Mouse (Mus musculus) midbrain, embryonic 12.5 days (tissue): ENCODE results near the gene Fntb. TPM values are rescaled to one million over a fixed set of nuclear protein-coding genes. Genes with fewer than 3 reads are reported as not detected.

Experiments
- ATAC-seq: fragments of 200-750 bp; cut with Nextera tagmentation; 2 replicates; pipeline ENCODE4 v1.8.0; 2017; ENCODE audit warnings: low read depth, moderate TSS enrichment, moderate library complexity; ENCODE audit not compliant: low FRiP score
- H3K27ac ChIP-seq: fragments of 300-500 bp; sonication (generic); replicated peaks from 2 replicates; pipeline ENCODE4 v1.5.1; 2016; ENCODE audit warnings: mild to moderate bottlenecking
- H3K27me3 ChIP-seq: fragments of 300-500 bp; sonication (generic); 2 replicates; pipeline ENCODE4 v1.6.1; 2016; ENCODE audit warnings: mild to moderate bottlenecking
- H3K36me3 ChIP-seq: fragments of 300-500 bp; sonication (generic); 2 replicates; pipeline ENCODE4 v1.6.1; 2016
- H3K4me1 ChIP-seq: fragments of 300-500 bp; sonication (generic); 2 replicates; pipeline ENCODE4 v1.6.1; 2016
- H3K4me2 ChIP-seq: fragments of 300-500 bp; sonication (generic); replicated peaks from 2 replicates; pipeline ENCODE4 v1.6.1; 2016; ENCODE audit warnings: mild to moderate bottlenecking, moderate library complexity
- H3K4me3 ChIP-seq: fragments of 300-500 bp; sonication (generic); 2 replicates; pipeline ENCODE4 v1.5.1; 2016; ENCODE audit warnings: mild to moderate bottlenecking
- H3K9ac ChIP-seq: fragments of 300-500 bp; sonication (generic); replicated peaks from 2 replicates; pipeline ENCODE4 v1.6.1; 2016; ENCODE audit warnings: mild to moderate bottlenecking, moderate library complexity
- H3K9me3 ChIP-seq: fragments of 300-500 bp; sonication (generic); 2 replicates; pipeline ENCODE4 v1.6.1; 2016; ENCODE audit warnings: mild to moderate bottlenecking
- WGBS: fragments of 180-500 bp; shearing (Covaris S2); methylation state at CpG from one replicate; pipeline ENCODE4 v1.1.7; 2016; 5-methylcytosine and 5-hydroxymethylcytosine counted together
- polyA plus RNA-seq: library from polyadenylated mRNA; unstranded; fragments of >200 nt; fragmentation: Nextera tagmentation; extraction: Ambion mirVana; gene quantifications from 2 replicates; pipeline ENCODE4 v1.2.1, GENCODE M21; 2016

The Fntb gene
- polyA plus RNA-seq, 1 experiment from 2014 or later = 36.9 TPM

DNA sequence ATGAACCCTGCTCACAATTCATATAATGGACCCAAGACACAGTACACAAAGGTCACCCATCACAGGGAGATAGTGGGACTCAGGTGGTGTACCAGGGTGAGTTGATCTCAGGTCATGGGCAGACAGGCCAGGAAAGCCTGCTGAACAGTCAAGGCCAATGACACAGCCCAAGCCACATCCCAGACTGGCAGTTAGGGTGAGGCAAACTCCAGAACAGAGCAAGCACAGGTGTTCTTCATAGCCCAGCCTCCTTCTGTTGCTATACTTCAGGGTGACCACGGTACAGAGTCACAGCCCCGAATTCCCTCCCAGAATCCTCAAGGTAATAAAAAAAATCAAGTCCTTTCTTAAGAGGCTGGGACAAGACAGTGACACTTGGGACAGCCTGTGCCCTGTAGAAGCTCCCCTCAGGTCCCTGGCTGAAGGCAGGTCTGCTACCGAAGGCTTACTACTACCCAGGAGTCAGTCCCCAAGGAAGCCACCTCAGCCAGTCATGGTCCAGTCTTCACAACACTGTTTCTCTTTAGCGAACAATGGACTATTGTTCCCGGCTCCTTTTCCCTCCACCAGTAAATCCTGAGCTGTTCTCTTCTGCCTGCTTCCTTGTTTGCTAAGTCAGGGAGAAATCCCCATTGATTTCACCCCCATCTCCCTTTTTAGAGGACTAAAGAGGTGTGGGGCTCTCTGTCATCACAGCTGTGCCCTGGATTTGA lies 32.8 kb downstream of the Fntb start:
- ATAC-seq = no peak
- WGBS = 44% methylated on average over 5 of the region's 5 CpGs
- no peak overlapping the region for H3K27ac ChIP-seq
- H3K27me3 ChIP-seq = no peaks in the 10 kb centered on the region
- no peaks in the 10 kb centered on the region for H3K9me3 ChIP-seq
- no peak overlapping the region for H3K4me3 ChIP-seq
- H3K4me1 ChIP-seq = peaks cover 2% of the 10 kb centered on the region; the same call in 1 of the 2 replicates
- no peak overlapping the region for H3K9ac ChIP-seq
- no peak overlapping the region for H3K4me2 ChIP-seq
- no peaks in the 10 kb centered on the region for H3K36me3 ChIP-seq

DNA sequence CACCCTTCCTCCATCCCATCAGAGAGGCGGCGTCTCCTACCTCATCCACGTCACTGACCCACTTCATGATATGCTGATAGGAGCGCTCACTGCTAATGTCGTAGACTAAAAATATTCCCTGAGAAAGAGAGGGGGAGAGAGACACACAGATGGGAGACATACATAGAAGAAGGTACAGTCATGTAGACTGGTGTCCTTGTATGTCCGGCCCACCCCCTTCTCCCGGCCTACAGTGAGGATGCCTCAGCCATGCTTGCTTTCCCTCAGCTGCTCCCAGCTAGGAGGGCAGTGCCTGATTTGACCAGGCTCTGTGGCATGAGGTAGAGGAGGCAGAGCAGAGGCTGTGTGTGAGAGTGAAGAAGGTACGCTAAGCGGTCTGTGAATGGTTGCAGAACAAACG lies 37.6 kb downstream of the Fntb start:
- no peak for ATAC-seq
- no peak overlapping the region for H3K27ac ChIP-seq
- no peak overlapping the region for H3K9ac ChIP-seq
- no peaks in the 10 kb centered on the region for H3K36me3 ChIP-seq
- peaks cover 2% of the 10 kb centered on the region; the same call in 1 of the 2 replicates for H3K4me1 ChIP-seq
- H3K4me2 ChIP-seq = no peak overlapping the region
- 91% methylated on average over 10 of the region's 10 CpGs for WGBS
- H3K9me3 ChIP-seq = no peaks in the 10 kb centered on the region
- H3K4me3 ChIP-seq = no peak overlapping the region
- no peaks in the 10 kb centered on the region for H3K27me3 ChIP-seq

DNA sequence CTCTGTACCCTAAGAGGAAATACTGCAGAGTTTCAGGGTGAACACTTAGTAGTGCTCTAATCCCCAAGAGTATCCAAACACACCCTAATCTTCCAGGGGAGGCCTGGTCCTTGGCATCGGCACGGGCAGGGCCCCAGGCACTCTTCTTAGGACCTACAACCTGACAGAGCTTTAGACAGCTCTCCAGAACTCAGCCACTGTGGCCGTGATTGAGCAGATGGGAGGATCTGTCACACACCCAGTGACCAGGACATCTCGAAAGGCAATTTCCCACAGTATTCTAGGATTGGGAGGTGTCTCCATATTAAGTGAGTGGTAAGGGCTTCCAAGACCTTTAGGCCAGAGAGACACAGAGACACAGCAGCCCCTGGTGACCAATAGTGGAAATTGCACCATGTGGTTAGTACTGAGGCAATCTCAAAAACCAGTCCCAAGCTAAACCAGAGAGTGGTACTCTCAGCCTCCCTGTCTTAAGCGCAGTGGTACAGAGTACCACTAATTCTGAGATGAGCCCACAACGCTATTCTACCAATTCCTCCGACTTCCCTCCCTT lies 38.4 kb downstream of the Fntb start:
- H3K36me3 ChIP-seq = no peaks in the 10 kb centered on the region
- H3K9me3 ChIP-seq = no peaks in the 10 kb centered on the region
- WGBS = 56% methylated on average over 7 of the region's 7 CpGs
- H3K9ac ChIP-seq = no peak overlapping the region
- no peak overlapping the region for H3K4me2 ChIP-seq
- H3K4me3 ChIP-seq = no peak overlapping the region
- no peaks in the 10 kb centered on the region for H3K4me1 ChIP-seq
- no peaks in the 10 kb centered on the region for H3K27me3 ChIP-seq
- H3K27ac ChIP-seq = no peak overlapping the region
- ATAC-seq = 0 out of 2 replicates have a peak, but pooled peaks have one; percentile 41

DNA sequence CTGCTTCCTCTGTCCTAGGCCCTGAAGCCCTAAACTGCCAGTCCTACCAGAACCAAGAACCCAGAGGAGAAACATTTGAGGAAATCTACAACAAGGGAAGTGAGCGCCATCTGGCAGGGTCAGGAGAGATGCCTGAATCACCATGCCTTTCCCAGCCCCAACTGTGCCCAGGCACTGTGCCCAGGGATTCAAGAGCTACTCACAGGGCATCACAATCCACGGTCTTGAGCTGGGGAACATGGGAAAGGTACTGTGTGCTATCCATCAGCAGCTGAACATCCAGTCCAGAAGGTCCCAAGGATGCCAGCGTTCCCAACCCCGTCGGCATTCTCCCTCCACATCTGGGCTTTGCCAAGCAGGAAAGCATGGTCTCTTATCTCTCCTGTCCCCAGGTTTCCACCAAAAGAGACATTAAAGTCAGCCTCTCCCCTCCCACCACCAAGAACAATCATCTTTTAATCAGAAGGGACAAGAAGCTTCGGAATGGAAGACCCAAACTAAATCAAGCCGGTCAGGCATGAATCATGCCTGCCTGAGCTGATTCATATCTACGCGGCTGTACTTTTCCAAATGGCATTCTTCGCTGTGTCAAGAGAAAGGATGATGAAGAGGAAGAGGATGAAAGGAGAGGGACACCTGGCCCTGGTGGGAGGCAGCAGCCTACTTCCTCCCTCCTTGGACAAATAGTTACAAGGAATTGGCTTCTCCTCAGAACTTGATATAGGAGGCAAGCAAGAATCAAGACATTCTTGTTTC lies 39.8 kb downstream of the Fntb start:
- no peak overlapping the region for H3K4me2 ChIP-seq
- H3K4me1 ChIP-seq = no peaks in the 10 kb centered on the region
- no peaks in the 10 kb centered on the region for H3K9me3 ChIP-seq
- no peaks in the 10 kb centered on the region for H3K36me3 ChIP-seq
- H3K27me3 ChIP-seq = no peaks in the 10 kb centered on the region
- WGBS = 90% methylated on average over 10 of the region's 10 CpGs
- no peak overlapping the region for H3K27ac ChIP-seq
- ATAC-seq = no peak
- H3K9ac ChIP-seq = no peak overlapping the region
- H3K4me3 ChIP-seq = no peak overlapping the region

DNA sequence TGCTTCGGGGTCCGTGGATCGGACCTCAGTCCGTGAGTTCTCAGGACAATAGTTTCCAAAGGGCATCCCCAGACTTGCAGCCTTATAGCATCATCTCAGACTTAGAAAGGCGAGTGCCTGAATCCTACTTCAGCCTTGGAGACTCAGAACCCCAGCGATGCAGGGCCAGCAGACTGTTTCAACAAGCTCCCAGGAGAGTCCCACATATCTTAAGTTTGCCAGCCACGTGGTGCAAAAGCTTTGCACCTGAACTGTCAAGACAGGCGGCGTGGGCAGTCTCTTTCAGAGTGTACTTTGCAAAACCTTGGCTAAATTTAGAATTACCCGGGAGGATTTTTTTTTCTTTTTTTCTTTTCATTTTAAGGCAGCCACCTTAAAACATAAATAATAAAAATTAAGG lies 42.4 kb downstream of the Fntb start:
- WGBS = 84% methylated on average over 10 of the region's 10 CpGs
- no peaks in the 10 kb centered on the region for H3K36me3 ChIP-seq

DNA sequence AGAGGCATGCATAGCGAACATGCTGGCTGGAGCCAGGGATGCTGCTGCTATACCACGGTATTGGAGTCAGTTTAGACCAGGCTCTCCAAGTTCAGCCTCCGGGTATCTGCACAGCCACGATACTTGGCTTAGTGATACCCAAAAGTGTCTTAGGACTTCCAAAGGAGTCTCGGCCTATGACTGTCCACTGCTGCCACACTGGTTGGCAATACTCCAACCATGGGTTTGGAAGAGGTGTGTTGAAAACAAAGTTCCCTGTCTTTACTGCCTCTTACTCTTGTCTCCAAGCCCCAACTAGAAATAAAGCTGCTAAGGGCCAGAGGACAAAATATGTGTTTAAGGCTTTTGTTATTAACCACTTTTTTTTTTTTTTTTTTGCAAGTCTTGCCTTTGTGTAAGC lies 45.1 kb downstream of the Fntb start:
- H3K27ac ChIP-seq = no peak overlapping the region
- no peaks in the 10 kb centered on the region for H3K36me3 ChIP-seq
- H3K9ac ChIP-seq = no peak overlapping the region
- no peaks in the 10 kb centered on the region for H3K9me3 ChIP-seq
- no peaks in the 10 kb centered on the region for H3K4me1 ChIP-seq
- H3K27me3 ChIP-seq = no peaks in the 10 kb centered on the region
- WGBS = 94% methylated on average over 5 of the region's 5 CpGs
- H3K4me2 ChIP-seq = no peak overlapping the region
- H3K4me3 ChIP-seq = no peak overlapping the region
- ATAC-seq = no peak

More for the DNA sequence above, 42.4 kb downstream of the Fntb start:
- Histone ChIP-seq H3K4me2 (no peak overlapping the region), H3K9me3 (no peaks in the 10 kb centered on the region), H3K27me3 (no peaks in the 10 kb centered on the region), H3K4me1 (no peaks in the 10 kb centered on the region), H3K4me3 (no peak overlapping the region), H3K9ac (no peak overlapping the region), H3K27ac (no peak overlapping the region)
- ATAC-seq = no peak

DNA sequence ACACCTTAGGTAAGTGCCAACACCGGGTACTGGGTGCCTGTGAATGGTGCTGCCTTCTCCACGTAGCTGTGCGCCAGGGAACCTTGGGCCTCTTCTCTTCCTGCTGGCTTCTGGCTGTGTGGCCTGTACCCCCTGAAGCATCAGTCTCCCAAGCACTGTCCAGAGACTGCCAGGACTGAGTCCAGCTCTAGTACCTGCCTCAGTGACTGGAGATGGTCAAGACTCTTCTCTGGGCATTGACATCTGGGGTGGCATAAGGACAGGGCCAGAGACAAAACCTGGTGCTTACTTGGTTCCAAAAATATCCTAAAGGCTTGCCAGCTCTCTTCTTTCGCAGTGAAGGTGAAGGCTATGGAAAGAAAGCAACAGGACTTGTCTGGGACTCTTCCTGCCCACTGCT lies 45.6 kb downstream of the Fntb start:
- 94% methylated on average over 4 of the region's 4 CpGs for WGBS
- H3K9ac ChIP-seq = no peak overlapping the region
- H3K36me3 ChIP-seq = no peaks in the 10 kb centered on the region
- ATAC-seq = no peak
- no peaks in the 10 kb centered on the region for H3K27me3 ChIP-seq
- H3K4me3 ChIP-seq = no peak overlapping the region
- H3K9me3 ChIP-seq = no peaks in the 10 kb centered on the region
- H3K27ac ChIP-seq = no peak overlapping the region
- H3K4me1 ChIP-seq = no peaks in the 10 kb centered on the region
- no peak overlapping the region for H3K4me2 ChIP-seq

DNA sequence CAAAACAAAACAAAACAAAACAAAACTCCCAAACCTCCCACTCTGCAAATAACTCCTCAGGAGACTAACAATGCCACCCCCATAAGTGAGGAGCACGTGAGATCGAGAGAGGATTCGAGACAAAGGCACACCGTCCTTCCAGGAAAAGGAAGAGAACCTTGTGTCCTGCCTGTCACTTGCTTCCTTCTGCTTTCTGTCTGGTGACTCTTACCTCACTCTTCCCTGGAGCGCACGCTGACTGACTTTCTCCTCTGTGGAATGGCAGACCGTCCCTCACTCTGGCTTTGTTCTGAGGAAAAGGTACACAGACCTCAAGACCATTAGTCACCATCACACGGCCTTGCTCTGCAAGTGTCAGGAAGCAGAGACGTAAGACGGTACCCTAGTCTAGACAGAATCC lies 48.2 kb downstream of the Fntb start:
- Histone ChIP-seq H3K9me3 (no peaks in the 10 kb centered on the region), H3K27ac (no peak overlapping the region), H3K4me1 (peaks cover 9% of the 10 kb centered on the region; the same call in 1 of the 2 replicates), H3K36me3 (no peaks in the 10 kb centered on the region), H3K9ac (no peak overlapping the region), H3K4me3 (no peak overlapping the region), H3K27me3 (0 out of 2 replicates have a peak, but pooled peaks cover 3% of the 10 kb centered on the region), H3K4me2 (no peak overlapping the region)
- no peak for ATAC-seq
- 82% methylated on average over 10 of the region's 10 CpGs for WGBS

DNA sequence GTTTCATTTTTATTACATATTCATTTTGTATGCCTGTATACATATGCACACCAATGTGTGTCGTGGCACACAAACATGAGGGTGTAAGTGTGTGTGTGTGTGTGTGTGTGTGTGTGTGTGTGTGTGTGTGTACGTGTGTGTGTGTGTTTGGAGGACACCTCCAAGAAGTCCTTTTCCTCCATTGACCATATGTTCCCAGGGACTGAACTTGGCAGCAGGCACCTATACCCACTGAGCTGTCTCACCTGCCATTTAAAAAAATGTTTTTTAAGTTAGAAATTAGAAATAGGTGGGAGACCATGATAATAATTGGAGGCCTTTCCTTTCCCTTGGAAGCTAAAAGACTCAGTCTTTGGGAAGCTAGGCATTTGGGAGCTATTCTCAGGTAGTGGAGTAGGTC lies 48.7 kb downstream of the Fntb start:
- ATAC-seq = no peak

DNA sequence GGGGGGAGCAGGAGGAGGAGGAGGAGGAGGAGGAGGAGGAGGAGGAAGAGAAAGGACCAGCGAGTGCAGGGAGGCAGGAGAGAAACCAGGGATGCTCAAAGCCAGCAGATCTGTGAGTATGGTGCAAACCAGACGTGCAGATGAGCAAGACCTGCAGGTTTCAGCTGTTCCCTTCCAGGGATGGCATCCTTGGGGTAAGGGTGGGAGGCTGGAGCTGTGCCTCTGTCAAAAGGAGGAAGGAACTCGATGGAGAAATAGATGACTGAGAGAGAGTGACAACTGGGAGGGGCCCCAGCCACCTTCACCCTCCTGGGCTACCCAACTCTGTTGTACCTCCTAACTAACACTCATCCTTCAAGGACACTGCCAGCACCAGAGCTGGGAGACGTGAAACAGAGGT lies 51.3 kb downstream of the Fntb start:
- H3K27me3 ChIP-seq = peaks cover 32% of the 10 kb centered on the region
- no peak overlapping the region for H3K27ac ChIP-seq
- 55% methylated on average over 4 of the region's 4 CpGs for WGBS
- no peak overlapping the region for H3K9ac ChIP-seq
- ATAC-seq = no peak
- no peak overlapping the region for H3K4me3 ChIP-seq
- no peaks in the 10 kb centered on the region for H3K36me3 ChIP-seq
- no peak overlapping the region for H3K4me2 ChIP-seq
- H3K4me1 ChIP-seq = peaks cover 23% of the 10 kb centered on the region
- no peaks in the 10 kb centered on the region for H3K9me3 ChIP-seq

More for the DNA sequence above, 48.7 kb downstream of the Fntb start:
- Histone ChIP-seq H3K4me3 (no peak overlapping the region), H3K9me3 (no peaks in the 10 kb centered on the region), H3K27me3 (peaks cover 9% of the 10 kb centered on the region; the same call in 1 of the 2 replicates), H3K9ac (no peak overlapping the region), H3K4me2 (no peak overlapping the region), H3K36me3 (no peaks in the 10 kb centered on the region), H3K27ac (no peak overlapping the region), H3K4me1 (peaks cover 9% of the 10 kb centered on the region; the same call in 1 of the 2 replicates)
- WGBS = 82% methylated on average over 2 of the region's 2 CpGs

DNA sequence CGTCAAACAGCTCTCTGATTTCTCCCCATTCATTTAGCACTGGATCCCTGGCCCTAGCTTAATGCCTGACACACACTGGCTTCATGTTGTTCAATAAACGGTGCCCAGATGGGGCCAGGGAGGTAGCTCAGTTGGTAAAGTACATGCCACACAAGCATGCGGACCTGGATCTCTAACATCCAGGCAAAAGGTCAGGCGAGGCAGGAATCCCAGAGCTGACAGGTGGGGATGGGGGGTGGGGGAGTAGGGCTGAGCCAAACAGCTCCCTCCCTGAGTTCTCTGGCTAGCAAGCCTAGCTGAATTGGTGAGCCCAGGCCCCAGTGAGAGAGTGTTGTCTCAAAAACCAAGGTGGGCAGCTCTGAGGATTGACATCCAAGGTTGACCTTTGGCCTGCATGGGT lies 51.8 kb downstream of the Fntb start:
- no peak overlapping the region for H3K4me3 ChIP-seq
- H3K36me3 ChIP-seq = no peaks in the 10 kb centered on the region
- H3K4me2 ChIP-seq = no peak overlapping the region
- H3K4me1 ChIP-seq = peaks cover 26% of the 10 kb centered on the region
- peaks cover 33% of the 10 kb centered on the region for H3K27me3 ChIP-seq
- no peak for ATAC-seq
- no peak overlapping the region for H3K9ac ChIP-seq
- no peak overlapping the region for H3K27ac ChIP-seq
- H3K9me3 ChIP-seq = no peaks in the 10 kb centered on the region
- WGBS = 47% methylated on average over 4 of the region's 4 CpGs

DNA sequence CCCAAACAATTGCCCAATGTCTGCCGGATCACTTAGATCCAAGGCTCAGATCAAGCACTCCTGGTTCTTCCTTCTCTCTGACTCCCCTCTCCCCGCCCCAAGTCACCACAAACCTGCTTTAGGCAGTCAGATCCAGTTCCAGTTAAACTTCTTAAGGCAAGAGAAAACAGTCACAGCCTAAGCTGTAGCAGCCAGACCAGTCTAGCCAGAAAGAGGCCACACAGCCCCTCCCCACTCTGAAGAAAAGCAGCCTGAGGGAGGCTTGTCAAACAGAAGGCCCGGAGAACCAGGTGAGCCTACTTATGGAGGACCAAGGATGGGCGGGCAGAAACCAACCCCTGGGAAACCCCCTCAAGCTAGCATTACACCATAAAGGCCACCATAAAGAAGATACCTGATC lies 52.7 kb downstream of the Fntb start:
- Histone ChIP-seq H3K27ac (no peak overlapping the region), H3K4me2 (no peak overlapping the region), H3K9me3 (no peaks in the 10 kb centered on the region), H3K27me3 (peaks cover 38% of the 10 kb centered on the region), H3K4me3 (no peak overlapping the region), H3K9ac (no peak overlapping the region), H3K4me1 (peaks cover 26% of the 10 kb centered on the region), H3K36me3 (no peaks in the 10 kb centered on the region)
- WGBS = 50% methylated on average over 4 of the region's 4 CpGs
- ATAC-seq = no peak
